Mouse (Mus musculus) inflammation-experienced regulatory T-cells, adult 6 months (primary cell): Measurements from ENCODE around the gene Olfr952. TPM values are rescaled to one million over a fixed set of nuclear protein-coding genes. Genes with fewer than 3 reads are reported as not detected.

Experiments
- ATAC-seq: one replicate; pipeline ENCODE4 v1.8.0; 2017
- polyA plus RNA-seq, 3 experiments: library from polyadenylated mRNA; unstranded; fragments of 100-300 nt; shearing (Covaris generic); gene quantifications; one replicate each; pipeline ENCODE4 v1.2.1; 2017

Olfr952 gene
- polyA plus RNA-seq, result not detected

DNA sequence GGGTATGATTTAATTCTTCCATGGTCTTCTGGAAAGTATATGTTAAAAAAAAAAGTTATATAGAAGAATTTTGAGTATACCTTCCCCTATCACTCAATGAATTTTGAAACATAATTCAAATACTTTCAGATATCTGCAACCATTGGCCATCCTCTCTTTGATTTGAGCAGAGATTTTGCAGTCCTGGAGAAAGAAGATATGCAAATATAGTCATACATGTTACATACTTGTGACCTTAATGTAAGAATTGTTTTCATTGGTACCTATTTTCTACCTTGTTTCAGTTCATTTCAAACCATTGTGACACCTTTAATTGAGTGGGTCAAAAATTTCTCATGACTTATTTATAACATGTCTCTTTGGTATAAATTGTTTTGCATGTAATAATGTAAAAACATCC, at the start of gene Olfr952:
Gene Olfr952 (minus strand): TSS at position 101 of the 400 bp plus-strand sequence.
- ATAC-seq, result no peak

GRCm38 (mm10) chr9:39471844-39472243, 44.9 kb upstream of the Olfr952 start, which contains the start of gene Olfr955:
Gene Olfr955, minus strand, starts transcription at chr9:39471944.
- ATAC-seq, result no peak

DNA sequence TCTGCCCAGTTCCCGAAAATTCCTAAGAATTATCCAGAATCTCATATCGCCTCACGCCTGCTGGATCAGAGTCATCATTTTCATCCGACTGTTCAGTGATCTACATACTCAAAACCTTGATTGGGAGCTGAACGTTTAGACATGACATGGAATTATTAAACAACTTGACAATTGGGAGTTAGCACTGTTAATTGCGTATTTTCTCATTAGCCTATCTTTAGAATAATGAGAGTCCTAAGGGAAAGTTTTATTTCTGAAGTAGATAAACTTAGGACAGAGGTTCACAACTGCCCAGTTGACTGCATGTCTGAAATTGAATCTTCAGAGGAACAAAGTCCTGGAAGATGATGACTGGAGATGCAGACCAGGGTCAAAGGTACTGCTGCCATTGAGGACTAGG, 29.5 kb upstream of the Olfr952 start, which contains the start of gene Olfr954:
Gene Olfr954 (plus strand): TSS at position 301 of the 400 bp plus-strand sequence.
- no peak for ATAC-seq

DNA sequence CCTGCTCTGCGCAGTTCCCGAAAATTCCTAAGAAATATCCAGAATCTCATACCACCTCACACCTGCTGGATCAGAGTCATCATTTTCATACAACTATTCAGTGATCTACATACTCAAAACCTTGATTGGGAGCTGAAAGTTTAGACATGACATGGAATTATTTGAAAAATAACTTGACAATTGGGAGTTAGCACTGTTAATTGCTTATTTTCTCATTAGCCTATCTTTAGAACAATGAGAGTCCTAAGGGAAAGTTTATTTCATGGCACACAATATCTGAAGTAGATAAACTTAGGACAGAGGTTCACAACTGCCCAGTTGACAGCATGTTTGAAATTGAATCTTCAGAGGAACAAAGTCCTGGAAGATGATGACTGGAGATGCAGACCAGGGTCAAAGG, 39.8 kb downstream of the Olfr952 start, which contains the start of gene Olfr951:
Gene Olfr951 (plus strand): TSS at position 301 of the 400 bp plus-strand sequence.
- no peak for ATAC-seq

Other genes with a start within 250 kb of the Olfr952 start
- gene Olfr944, start 225.2 kb downstream of the Olfr952 start, polyA plus RNA-seq, result not detected
- gene Olfr1537, start 177.2 kb downstream of the Olfr952 start, polyA plus RNA-seq, result not detected
- not detected for gene Olfr945, start 150.3 kb downstream of the Olfr952 start, polyA plus RNA-seq
- gene Olfr948, start 101.1 kb downstream of the Olfr952 start, polyA plus RNA-seq, result not detected
- gene Olfr951, start 39.7 kb downstream of the Olfr952 start, polyA plus RNA-seq, result not detected
- not detected for gene Olfr954, start 29.6 kb upstream of the Olfr952 start, polyA plus RNA-seq
- not detected for gene Olfr955, start 44.8 kb upstream of the Olfr952 start, polyA plus RNA-seq
- gene Olfr44, start 66.8 kb upstream of the Olfr952 start, polyA plus RNA-seq, result not detected
- not detected for gene Olfr957, start 88.7 kb upstream of the Olfr952 start, polyA plus RNA-seq
- gene Olfr958, start 126.9 kb upstream of the Olfr952 start, polyA plus RNA-seq, result not detected
- not detected for gene Olfr959, start 148.4 kb upstream of the Olfr952 start, polyA plus RNA-seq
- gene AW551984, start 177.3 kb upstream of the Olfr952 start, polyA plus RNA-seq, result not detected
- gene Olfr148, start 183.5 kb upstream of the Olfr952 start, polyA plus RNA-seq, result not detected
- gene Olfr960, start 194.2 kb upstream of the Olfr952 start, polyA plus RNA-seq, result not detected
- not detected for gene Olfr961, start 217.9 kb upstream of the Olfr952 start, polyA plus RNA-seq
- gene Olfr963, start 240.1 kb upstream of the Olfr952 start, polyA plus RNA-seq, result not detected